Mouse (Mus musculus) cortical plate, adult 2 months (tissue): Measurements from ENCODE around the gene Pilra.

Source experiments
- CTCF ChIP-seq: fragments of 200-500 bp; IDR thresholded peaks from 2 replicates; pipeline ENCODE4 v1.5.1; 2011; ENCODE audit warnings: mild to moderate bottlenecking, control low read depth, low read length; ENCODE audit not compliant: insufficient read depth; ENCODE audit errors: extremely low read depth
- POLR2A ChIP-seq: fragments of 200-500 bp; IDR thresholded peaks from 2 replicates; pipeline ENCODE4 v1.6.1; 2011; ENCODE audit warnings: mild to moderate bottlenecking, low read length, control low read depth; ENCODE audit not compliant: insufficient read depth; ENCODE audit errors: extremely low read depth

GRCm38 (mm10) chr5:137828694-137829093 lies 7.4 kb downstream of the Pilra start:
- TF ChIP-seq POLR2A: no peak
- TF ChIP-seq CTCF: no peak
